Mouse (Mus musculus) forebrain, embryonic 16.5 days (tissue): ENCODE data around the gene Cnih4. TPM values are rescaled to one million over a fixed set of nuclear protein-coding genes. Genes with fewer than 3 reads are reported as not detected.

ENCODE experiments used
- ATAC-seq: fragments of 200-750 bp; cut with Nextera tagmentation; 2 replicates; pipeline ENCODE4 v1.8.0; 2017; ENCODE audit warnings: mild to moderate bottlenecking, moderate library complexity
- H3K27ac ChIP-seq: fragments of 300-500 bp; sonication (generic); 2 replicates; pipeline ENCODE4 v1.5.1; 2014; ENCODE audit warnings: low read length, control low read depth
- H3K27me3 ChIP-seq: fragments of 300-500 bp; sonication (generic); replicated peaks from 2 replicates; pipeline ENCODE4 v1.6.1; 2014; ENCODE audit warnings: low read length; ENCODE audit not compliant: control insufficient read depth, insufficient read depth
- H3K36me3 ChIP-seq: fragments of 300-500 bp; sonication (generic); 2 replicates; pipeline ENCODE4 v1.6.1; 2014; ENCODE audit not compliant: control insufficient read depth, insufficient read depth
- H3K4me1 ChIP-seq: fragments of 300-500 bp; sonication (generic); replicated peaks from 2 replicates; pipeline ENCODE4 v1.6.1; 2014; ENCODE audit warnings: low read length; ENCODE audit not compliant: control insufficient read depth, insufficient read depth
- H3K4me2 ChIP-seq: fragments of 300-500 bp; sonication (generic); 2 replicates; pipeline ENCODE4 v1.6.1; 2014; ENCODE audit warnings: mild to moderate bottlenecking, low read length, control low read depth
- H3K4me3 ChIP-seq: fragments of 300-500 bp; sonication (generic); replicated peaks from 2 replicates; pipeline ENCODE4 v1.5.1; 2014; ENCODE audit warnings: mild to moderate bottlenecking, low read length, control low read depth
- H3K9ac ChIP-seq: fragments of 300-500 bp; sonication (generic); replicated peaks from 2 replicates; pipeline ENCODE4 v1.6.1; 2014; ENCODE audit warnings: low read depth, low read length, control low read depth
- H3K9me3 ChIP-seq: fragments of 300-500 bp; sonication (generic); 2 replicates; pipeline ENCODE4 v1.6.1; 2016; ENCODE audit warnings: low read length; ENCODE audit not compliant: control insufficient read depth
- WGBS: fragments of 180-500 bp; shearing (Covaris S2); extraction: QIAGEN DNeasy Blood & Tissue Kit; methylation state at CpG from one replicate; pipeline ENCODE4 v1.1.7; 2014; 5-methylcytosine and 5-hydroxymethylcytosine counted together
- polyA plus RNA-seq: library from polyadenylated mRNA; unstranded; fragments of >200 nt; fragmentation: Nextera tagmentation; extraction: Ambion mirVana; gene quantifications from 2 replicates; pipeline ENCODE4 v1.2.1, GENCODE M21; 2015

Cnih4 gene
- polyA plus RNA-seq, 1 experiment from 2014 or later = 70.0 TPM

- no peaks in the 10 kb centered on the region for H3K9me3 ChIP-seq
- H3K9ac ChIP-seq = no peak overlapping the region
- no peaks in the 10 kb centered on the region for H3K27me3 ChIP-seq
- WGBS = 88% methylated on average over 4 of the region's 4 CpGs
- H3K4me2 ChIP-seq = no peak overlapping the region
- no peak overlapping the region for H3K27ac ChIP-seq
- no peak overlapping the region for H3K4me3 ChIP-seq
- H3K36me3 ChIP-seq = peaks cover 49% of the 10 kb centered on the region
- H3K4me1 ChIP-seq = no peaks in the 10 kb centered on the region
- ATAC-seq = no peak
Observed at GRCm38 (mm10) chr1:181188925-181189324, 44.4 kb downstream of the Cnih4 start.

DNA sequence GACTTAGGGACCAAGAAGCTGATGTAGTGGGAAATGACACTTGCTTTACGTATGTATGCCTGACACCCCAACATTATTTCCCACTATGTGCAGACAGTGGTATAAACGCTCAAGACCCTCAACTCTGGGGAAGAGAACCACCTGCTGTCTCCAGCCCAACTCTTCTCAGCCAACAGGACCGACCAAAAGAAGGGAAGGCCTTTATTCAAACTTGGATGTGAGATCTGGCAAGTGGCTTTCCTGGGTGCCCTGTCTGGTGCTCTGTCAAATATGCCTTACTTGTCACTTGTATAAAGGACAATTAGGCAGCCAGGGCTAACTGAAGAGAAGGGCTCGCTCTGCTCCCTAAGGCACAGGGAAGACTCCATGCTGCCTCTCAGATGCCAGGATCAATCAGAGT is 55.0 kb downstream of the Cnih4 start:
- Histone ChIP-seq H3K4me1 (no peaks in the 10 kb centered on the region), H3K36me3 (peaks cover 51% of the 10 kb centered on the region), H3K9ac (no peak overlapping the region), H3K27me3 (no peaks in the 10 kb centered on the region), H3K9me3 (no peaks in the 10 kb centered on the region), H3K4me3 (no peak overlapping the region), H3K4me2 (no peak overlapping the region), H3K27ac (no peak overlapping the region)
- no peak for ATAC-seq
- WGBS = 93% methylated on average over 4 of the region's 4 CpGs

GRCm38 (mm10) chr1:181210147-181210546 is 65.7 kb downstream of the Cnih4 start:
- 12% methylated on average over 4 of the region's 4 CpGs for WGBS
- Histone ChIP-seq H3K4me3 (peak overlapping the region; percentile 90), H3K27me3 (no peaks in the 10 kb centered on the region), H3K27ac (no peak overlapping the region), H3K9ac (peak overlapping the region; percentile 95), H3K4me1 (peaks cover 24% of the 10 kb centered on the region), H3K9me3 (no peaks in the 10 kb centered on the region), H3K4me2 (peak overlapping the region; percentile 74), H3K36me3 (peaks cover 9% of the 10 kb centered on the region)
- no peak for ATAC-seq

- under 1% methylated on average over 53 of the region's 56 CpGs for WGBS
- Histone ChIP-seq H3K36me3 (peaks cover 9% of the 10 kb centered on the region), H3K9ac (peak overlapping the region; percentile 95), H3K4me2 (peak overlapping the region; percentile 74), H3K4me1 (peaks cover 24% of the 10 kb centered on the region), H3K4me3 (peak overlapping the region; percentile 90), H3K9me3 (no peaks in the 10 kb centered on the region), H3K27ac (peak overlapping the region; percentile 88), H3K27me3 (no peaks in the 10 kb centered on the region)
- ATAC-seq = peak; percentile 37
Observed at GRCm38 (mm10) chr1:181210601-181211402, 66.3 kb downstream of the Cnih4 start.

DNA sequence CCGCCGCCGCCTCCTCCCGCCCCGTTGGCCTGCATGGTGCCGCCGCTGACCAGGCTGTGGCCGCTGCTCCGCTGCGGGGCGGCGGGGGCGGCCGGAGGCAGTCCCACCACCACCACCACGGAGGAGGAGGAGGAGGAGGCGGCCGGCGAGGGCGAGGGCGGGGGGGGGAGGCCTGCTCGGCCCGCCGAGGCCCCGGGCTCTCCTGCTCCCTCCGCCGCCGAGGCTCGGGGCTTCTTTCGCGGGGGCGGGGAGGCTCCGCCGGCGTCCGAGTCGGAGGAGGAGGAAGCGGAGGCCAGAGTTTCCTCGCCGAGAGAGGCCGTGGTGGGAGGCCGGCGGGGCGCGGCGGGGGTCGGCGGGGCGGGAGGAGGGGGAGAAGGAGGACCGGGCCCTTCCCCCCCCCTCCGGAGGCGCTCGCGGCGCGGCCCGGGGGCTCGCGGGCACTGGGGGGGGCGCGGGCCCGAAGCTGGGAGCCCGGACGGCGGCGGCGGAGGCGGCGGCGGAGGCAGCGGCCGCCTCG is 67.0 kb downstream of the Cnih4 start:
- Histone ChIP-seq H3K9ac (peak overlapping the region; percentile 95), H3K27ac (peak overlapping the region; percentile 88), H3K27me3 (no peaks in the 10 kb centered on the region), H3K4me1 (peaks cover 24% of the 10 kb centered on the region), H3K36me3 (peaks cover 5% of the 10 kb centered on the region), H3K4me3 (peak overlapping the region; percentile 90), H3K9me3 (no peaks in the 10 kb centered on the region), H3K4me2 (peak overlapping the region; percentile 74)
- peak; percentile 49 for ATAC-seq
- WGBS = 0% methylated on average over 6 of the region's 72 CpGs

GRCm38 (mm10) chr1:181211920-181212633 is 67.6 kb downstream of the Cnih4 start, which contains the start of gene Wdr26:
TSS of gene Wdr26 (minus strand) at chr1:181212001.
- 3% methylated on average over 42 of the region's 54 CpGs for WGBS
- peak; percentile 96 for ATAC-seq
- peak within 1 kb of the TSS; percentile 74 for H3K4me2 ChIP-seq

DNA sequence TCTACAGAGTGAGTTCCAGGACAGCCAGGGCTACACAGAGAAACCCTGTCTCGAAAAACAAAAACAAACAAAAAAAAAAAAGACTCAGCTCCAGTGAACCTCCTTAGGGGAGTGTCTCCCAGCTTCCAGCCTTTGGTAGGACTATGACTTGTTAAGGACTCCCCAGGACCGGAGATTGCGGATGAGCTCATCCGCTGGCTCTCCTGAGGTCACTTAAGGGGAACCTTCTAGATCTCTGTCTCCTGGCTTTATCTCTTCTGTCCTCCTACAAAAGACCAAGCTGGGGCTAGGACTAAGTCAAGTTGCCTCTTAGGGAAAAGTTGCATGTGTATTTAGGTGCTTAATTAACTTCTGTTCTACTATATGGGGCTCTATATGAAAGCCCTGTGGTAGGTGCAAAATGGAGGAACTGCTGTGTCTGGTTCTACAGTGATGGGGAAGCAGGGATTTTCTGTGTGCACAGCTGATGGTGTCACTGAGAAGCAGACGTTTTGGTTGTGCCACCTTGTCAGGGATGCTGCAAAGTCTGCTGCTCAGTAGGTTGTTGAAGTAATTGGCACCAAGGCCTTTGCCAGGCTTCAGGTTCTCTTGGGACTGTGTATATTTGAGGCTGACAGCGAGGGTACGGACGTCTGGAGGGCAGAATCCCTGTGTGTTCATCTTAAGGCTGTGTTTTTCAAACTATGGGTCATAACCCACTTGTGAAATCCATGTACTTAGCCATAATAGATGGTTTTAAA is 70.0 kb downstream of the Cnih4 start:
- 86% methylated on average over 8 of the region's 8 CpGs for WGBS
- no peaks in the 10 kb centered on the region for H3K27me3 ChIP-seq
- H3K4me2 ChIP-seq = no peak overlapping the region
- H3K27ac ChIP-seq = no peak overlapping the region
- no peaks in the 10 kb centered on the region for H3K36me3 ChIP-seq
- no peak overlapping the region for H3K4me3 ChIP-seq
- peaks cover 18% of the 10 kb centered on the region for H3K4me1 ChIP-seq
- no peaks in the 10 kb centered on the region for H3K9me3 ChIP-seq
- no peak for ATAC-seq
- no peak overlapping the region for H3K9ac ChIP-seq

More at GRCm38 (mm10) chr1:181211920-181212633, 67.6 kb downstream of the Cnih4 start, which contains the start of gene Wdr26:
- H3K9ac ChIP-seq = peak within 1 kb of the TSS; percentile 95
- H3K27me3 ChIP-seq = no peaks in the 10 kb centered on the region
- peak within 1 kb of the TSS; percentile 88 for H3K27ac ChIP-seq
- H3K36me3 ChIP-seq = no peaks in the 10 kb centered on the region
- no peaks in the 10 kb centered on the region for H3K9me3 ChIP-seq
- peak within 1 kb of the TSS; percentile 90 for H3K4me3 ChIP-seq
- peaks cover 24% of the 10 kb centered on the region for H3K4me1 ChIP-seq

DNA sequence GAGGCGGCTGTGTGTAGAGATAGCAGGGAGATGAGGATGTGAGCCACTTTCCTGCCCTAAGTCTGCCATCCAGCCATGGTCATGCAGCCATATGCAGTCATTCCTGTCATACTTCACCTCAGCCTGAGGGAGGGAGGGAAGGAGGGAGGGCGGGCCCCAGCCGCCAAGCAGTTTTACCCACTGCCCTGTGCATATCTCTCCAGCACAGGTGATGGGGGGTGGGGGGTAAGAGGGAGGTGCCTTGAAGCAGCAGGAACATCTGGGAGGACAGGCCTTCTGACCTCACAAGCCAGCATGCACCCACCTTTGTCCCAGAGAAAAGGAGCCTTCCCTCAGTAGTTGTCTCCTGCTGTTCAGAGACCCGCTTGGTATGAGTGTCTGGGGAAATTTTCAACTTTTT is 71.8 kb downstream of the Cnih4 start:
- Histone ChIP-seq H3K27ac (no peak overlapping the region), H3K4me3 (no peak overlapping the region), H3K27me3 (no peaks in the 10 kb centered on the region), H3K4me2 (no peak overlapping the region), H3K9me3 (no peaks in the 10 kb centered on the region), H3K36me3 (no peaks in the 10 kb centered on the region), H3K4me1 (peaks cover 8% of the 10 kb centered on the region), H3K9ac (no peak overlapping the region)
- WGBS = 68% methylated on average over 4 of the region's 4 CpGs
- no peak for ATAC-seq
